Mouse (Mus musculus) kidney, embryonic 16.5 days (tissue): ENCODE data around the gene Ppp1cc. TPM values are rescaled to one million over a fixed set of nuclear protein-coding genes. Genes with fewer than 3 reads are reported as not detected.
"Not testable (repeated sequence)": the region's sequence is repeated elsewhere in the genome, so short reads cannot be mapped to it uniquely, and the experiment has no call there.

Experiments used
- ATAC-seq: fragments of 200-750 bp; cut with Nextera tagmentation; 2 replicates; pipeline ENCODE4 v1.8.0; 2017; ENCODE audit warnings: moderate TSS enrichment; ENCODE audit not compliant: low FRiP score, low TSS enrichment
- H3K27ac ChIP-seq: fragments of 300-500 bp; sonication (generic); 2 replicates; pipeline ENCODE4 v1.5.1; 2014; ENCODE audit warnings: low read length
- H3K27me3 ChIP-seq: fragments of 300-500 bp; sonication (generic); 2 replicates; pipeline ENCODE4 v1.6.1; 2014; ENCODE audit warnings: low read length, control low read depth, mixed read lengths; ENCODE audit not compliant: insufficient read depth
- H3K36me3 ChIP-seq: fragments of 300-500 bp; sonication (generic); 2 replicates; pipeline ENCODE4 v1.6.1; 2014; ENCODE audit warnings: low read length, control low read depth, mixed read lengths; ENCODE audit not compliant: insufficient read depth
- H3K4me1 ChIP-seq: fragments of 300-500 bp; sonication (generic); 2 replicates; pipeline ENCODE4 v1.6.1; 2014; ENCODE audit warnings: low read length, control low read depth, mixed read lengths; ENCODE audit not compliant: insufficient read depth
- H3K4me2 ChIP-seq: fragments of 300-500 bp; sonication (generic); replicated peaks from 2 replicates; pipeline ENCODE4 v1.6.1; 2014; ENCODE audit warnings: low read depth, low read length
- H3K4me3 ChIP-seq: fragments of 300-500 bp; sonication (generic); 2 replicates; pipeline ENCODE4 v1.5.1; 2014; ENCODE audit warnings: mild to moderate bottlenecking, low read length
- H3K9ac ChIP-seq: fragments of 300-500 bp; sonication (generic); replicated peaks from 2 replicates; pipeline ENCODE4 v1.6.1; 2014; ENCODE audit warnings: low read length
- H3K9me3 ChIP-seq: fragments of 300-500 bp; sonication (generic); 2 replicates; pipeline ENCODE4 v1.6.1; 2016; ENCODE audit warnings: low read length, control low read depth
- WGBS: fragments of 180-500 bp; shearing (Covaris S2); extraction: QIAGEN DNeasy Blood & Tissue Kit; methylation state at CpG from one replicate; pipeline ENCODE4 v1.1.7; 2014; 5-methylcytosine and 5-hydroxymethylcytosine counted together
- polyA plus RNA-seq: library from polyadenylated mRNA; unstranded; fragments of >200 nt; fragmentation: Nextera tagmentation; extraction: Ambion mirVana; gene quantifications from 2 replicates; pipeline ENCODE4 v1.2.1, GENCODE M21; 2015

Ppp1cc gene
- polyA plus RNA-seq, 1 experiment from 2014 or later: 277 TPM

- no peak for ATAC-seq
- H3K4me3 ChIP-seq: no peak overlapping the region
- 0 out of 2 replicates have a peak, but pooled peaks cover 3% of the 10 kb centered on the region for H3K36me3 ChIP-seq
- H3K9ac ChIP-seq: no peak overlapping the region
- H3K4me2 ChIP-seq: no peak overlapping the region
- H3K4me1 ChIP-seq: peaks cover 3% of the 10 kb centered on the region; the same call in 1 of the 2 replicates
- 54% methylated on average over 7 of the region's 7 CpGs for WGBS
- no peaks in the 10 kb centered on the region for H3K9me3 ChIP-seq
- no peaks in the 10 kb centered on the region for H3K27me3 ChIP-seq
- H3K27ac ChIP-seq: no peak overlapping the region
Observed at GRCm38 (mm10) chr5:122184283-122184806, 26.3 kb downstream of the Ppp1cc start.

GRCm38 (mm10) chr5:122184858-122185257 is 26.8 kb downstream of the Ppp1cc start:
- H3K9ac ChIP-seq, H3K9me3 ChIP-seq, H3K4me1 ChIP-seq, H3K4me2 ChIP-seq, H3K27ac ChIP-seq, H3K4me3 ChIP-seq, H3K36me3 ChIP-seq, H3K27me3 ChIP-seq, ATAC-seq: not testable (repeated sequence)
- WGBS: 92% methylated on average over 6 of the region's 6 CpGs

DNA sequence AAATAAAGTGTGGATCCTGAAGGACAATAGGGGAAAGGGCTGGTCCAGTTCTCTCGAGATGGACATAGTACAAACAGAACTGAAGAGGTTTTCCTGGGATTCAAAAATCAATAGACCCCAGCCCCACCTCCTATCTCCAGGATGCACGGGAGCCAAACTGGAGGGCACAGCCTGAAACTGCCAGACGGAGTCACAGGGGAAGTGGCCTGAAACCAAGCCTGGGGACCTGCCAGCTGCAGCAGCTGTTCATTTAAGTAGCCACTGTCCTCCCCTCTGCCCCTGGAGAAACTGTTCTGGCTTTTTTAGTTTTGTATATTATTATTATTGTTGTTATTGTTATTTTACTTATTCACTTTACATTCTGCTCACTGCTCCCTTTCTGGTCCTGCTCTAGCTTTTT is 31.0 kb downstream of the Ppp1cc start:
- WGBS: 42% methylated on average over 3 of the region's 3 CpGs
- ATAC-seq: no peak

GRCm38 (mm10) chr5:122190465-122190864 is 32.4 kb downstream of the Ppp1cc start:
- Histone ChIP-seq H3K27ac (no peak overlapping the region), H3K36me3 (no peaks in the 10 kb centered on the region), H3K9me3 (no peaks in the 10 kb centered on the region), H3K4me3 (no peak overlapping the region), H3K27me3 (no peaks in the 10 kb centered on the region), H3K4me1 (no peaks in the 10 kb centered on the region), H3K9ac (no peak overlapping the region), H3K4me2 (no peak overlapping the region)
- no peak for ATAC-seq
- 63% methylated on average over 7 of the region's 7 CpGs for WGBS

More for the DNA sequence above, 31.0 kb downstream of the Ppp1cc start:
- H3K27ac ChIP-seq: no peak overlapping the region
- H3K4me1 ChIP-seq: no peaks in the 10 kb centered on the region
- H3K4me2 ChIP-seq: no peak overlapping the region
- no peaks in the 10 kb centered on the region for H3K27me3 ChIP-seq
- H3K36me3 ChIP-seq: no peaks in the 10 kb centered on the region
- no peak overlapping the region for H3K4me3 ChIP-seq
- H3K9me3 ChIP-seq: no peaks in the 10 kb centered on the region
- H3K9ac ChIP-seq: no peak overlapping the region

DNA sequence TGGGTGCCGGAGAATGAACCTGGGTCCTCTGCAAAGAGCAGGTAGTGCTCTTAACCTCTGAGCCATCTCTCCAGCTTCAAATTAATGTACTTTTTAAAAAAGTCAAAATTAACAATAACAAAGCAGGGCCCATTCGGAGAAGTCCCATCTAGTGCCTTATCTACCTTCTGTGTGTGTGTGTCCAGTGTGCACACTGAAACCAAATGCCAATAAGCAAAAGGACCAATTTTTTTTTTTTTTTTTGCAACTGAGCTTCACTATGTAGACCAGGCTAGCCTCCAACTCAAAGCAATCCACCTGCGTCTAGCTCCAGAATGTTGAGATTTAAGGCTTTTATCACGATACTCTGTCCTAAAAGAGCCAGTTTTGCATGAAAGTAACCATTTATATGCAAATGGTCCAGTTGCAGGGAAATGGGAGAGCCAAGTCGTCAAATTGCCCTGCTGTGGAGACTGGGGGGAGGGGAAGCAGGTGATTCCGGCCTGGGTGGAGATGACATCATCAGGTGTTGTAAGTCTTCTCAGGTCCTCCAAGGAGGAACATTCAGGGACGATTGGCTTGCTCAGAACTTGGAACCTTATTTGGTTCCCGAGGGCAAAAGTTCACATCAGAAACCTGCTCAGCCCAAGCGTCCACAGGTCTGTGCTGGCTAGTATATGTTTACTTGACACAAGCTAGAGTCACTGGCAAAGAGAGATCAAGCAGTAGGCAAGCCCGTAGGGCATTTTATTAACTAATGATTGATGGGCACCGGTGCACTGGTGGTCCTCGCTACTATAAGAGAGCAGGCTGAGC is 33.4 kb downstream of the Ppp1cc start:
- Histone ChIP-seq H3K9ac (no peak overlapping the region), H3K27me3 (no peaks in the 10 kb centered on the region), H3K9me3 (no peaks in the 10 kb centered on the region), H3K4me1 (no peaks in the 10 kb centered on the region), H3K27ac (peak overlapping the region; percentile 11; the same call in 1 of the 2 replicates), H3K4me3 (no peak overlapping the region), H3K36me3 (no peaks in the 10 kb centered on the region), H3K4me2 (no peak overlapping the region)
- ATAC-seq: peak; percentile 61
- 47% methylated on average over 12 of the region's 12 CpGs for WGBS

- no peak for ATAC-seq
- Histone ChIP-seq H3K9ac (no peak overlapping the region), H3K4me2 (no peak overlapping the region), H3K9me3 (no peaks in the 10 kb centered on the region), H3K27me3 (no peaks in the 10 kb centered on the region), H3K4me3 (no peak overlapping the region), H3K36me3 (no peaks in the 10 kb centered on the region), H3K4me1 (no peaks in the 10 kb centered on the region), H3K27ac (no peak overlapping the region; the same call in 1 of the 2 replicates)
- 50% methylated on average over 3 of the region's 4 CpGs for WGBS
Observed at GRCm38 (mm10) chr5:122192347-122192746, 34.3 kb downstream of the Ppp1cc start.

- no peak overlapping the region for H3K9ac ChIP-seq
Observed at GRCm38 (mm10) chr5:122200872-122201271, 42.8 kb downstream of the Ppp1cc start.

DNA sequence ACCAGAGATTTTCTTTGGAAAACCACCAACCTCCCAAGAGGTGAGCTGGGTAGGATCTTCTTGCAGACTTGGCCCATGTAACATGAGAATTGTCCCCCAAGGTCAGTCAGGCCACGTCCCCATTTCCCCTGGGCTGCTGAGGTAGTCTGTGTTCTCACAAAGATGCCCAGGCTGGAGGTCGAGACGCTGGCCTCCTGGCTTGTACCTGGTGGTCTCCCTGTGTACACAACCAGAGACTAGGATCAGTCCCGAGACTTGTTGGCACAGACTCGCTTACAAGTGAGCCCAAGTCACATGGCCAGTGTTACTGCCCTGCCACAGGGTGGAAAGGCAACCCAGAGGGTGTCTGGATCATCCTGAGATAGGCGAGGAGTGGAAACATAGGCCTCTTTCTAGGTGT is 43.8 kb downstream of the Ppp1cc start:
- Histone ChIP-seq H3K4me2 (no peak overlapping the region), H3K36me3 (no peaks in the 10 kb centered on the region), H3K9me3 (no peaks in the 10 kb centered on the region), H3K27ac (no peak overlapping the region), H3K4me3 (no peak overlapping the region), H3K4me1 (no peaks in the 10 kb centered on the region), H3K9ac (no peak overlapping the region), H3K27me3 (no peaks in the 10 kb centered on the region)
- WGBS: 84% methylated on average over 6 of the region's 6 CpGs
- ATAC-seq: no peak

More at GRCm38 (mm10) chr5:122200872-122201271, 42.8 kb downstream of the Ppp1cc start:
- 85% methylated on average over 4 of the region's 4 CpGs for WGBS
- no peak for ATAC-seq
- Histone ChIP-seq H3K36me3 (no peaks in the 10 kb centered on the region), H3K27me3 (no peaks in the 10 kb centered on the region), H3K4me1 (no peaks in the 10 kb centered on the region), H3K4me2 (no peak overlapping the region), H3K9me3 (no peaks in the 10 kb centered on the region), H3K4me3 (no peak overlapping the region), H3K27ac (no peak overlapping the region)

- H3K4me3 ChIP-seq: no peak overlapping the region
- no peak overlapping the region for H3K27ac ChIP-seq
- H3K4me2 ChIP-seq: no peak overlapping the region
- no peak for ATAC-seq
- WGBS: 58% methylated on average over 2 of the region's 2 CpGs
- H3K9ac ChIP-seq: no peak overlapping the region
- no peaks in the 10 kb centered on the region for H3K27me3 ChIP-seq
- peaks cover 5% of the 10 kb centered on the region for H3K4me1 ChIP-seq
- no peaks in the 10 kb centered on the region for H3K9me3 ChIP-seq
- no peaks in the 10 kb centered on the region for H3K36me3 ChIP-seq
Observed at GRCm38 (mm10) chr5:122204180-122204579, 46.1 kb downstream of the Ppp1cc start.

GRCm38 (mm10) chr5:122206475-122206874 is 48.4 kb downstream of the Ppp1cc start, which contains the start of gene Hvcn1:
Hvcn1 (plus strand) TSS chr5:122206804.
- Histone ChIP-seq H3K9me3 (no peaks in the 10 kb centered on the region), H3K4me1 (peaks cover 22% of the 10 kb centered on the region), H3K4me2 (no peak within 1 kb of the TSS), H3K9ac (no peak within 1 kb of the TSS), H3K27ac (no peak within 1 kb of the TSS), H3K27me3 (no peaks in the 10 kb centered on the region), H3K36me3 (no peaks in the 10 kb centered on the region), H3K4me3 (no peak within 1 kb of the TSS)
- WGBS: 74% methylated on average over 4 of the region's 4 CpGs
- no peak for ATAC-seq
